Mouse (Mus musculus) erythroblast, embryonic 14.5 days (primary cell): ENCODE results near the gene Sgms1. TPM values are rescaled to one million over a fixed set of nuclear protein-coding genes. Genes with fewer than 3 reads are reported as not detected.
"Not testable (repeated sequence)": the region's sequence is repeated elsewhere in the genome, so short reads cannot be mapped to it uniquely, and the experiment has no call there.

Source experiments
- H3K27me3 ChIP-seq: 2 replicates; pipeline ENCODE4 v1.6.1; 2012; ENCODE audit warnings: inconsistent platforms; ENCODE audit not compliant: control insufficient read depth
- H3K36me3 ChIP-seq: 2 replicates; pipeline ENCODE4 v1.6.1; 2012; ENCODE audit warnings: mild to moderate bottlenecking, inconsistent platforms; ENCODE audit not compliant: control insufficient read depth
- H3K4me1 ChIP-seq: 2 replicates; pipeline ENCODE4 v1.6.1; 2012; ENCODE audit warnings: inconsistent platforms; ENCODE audit not compliant: control insufficient read depth
- H3K4me3 ChIP-seq: replicated peaks from 2 replicates; pipeline ENCODE3; 2012; ENCODE audit warnings: moderate library complexity, mild to moderate bottlenecking, inconsistent platforms
- H3K9me3 ChIP-seq: 2 replicates; pipeline ENCODE4 v1.6.1; 2012; ENCODE audit warnings: low read length, inconsistent platforms, mixed read lengths; ENCODE audit not compliant: control insufficient read depth
- GATA1 ChIP-seq: IDR thresholded peaks from 2 replicates; pipeline ENCODE4 v1.6.1; 2012; ENCODE audit warnings: low read length, inconsistent platforms, mixed read lengths
- TAL1 ChIP-seq: IDR thresholded peaks from 3 replicates; pipeline ENCODE4 v1.6.1; 2012; ENCODE audit warnings: low read length, inconsistent platforms, mixed read lengths
- polyA plus RNA-seq: library from polyadenylated mRNA; stranded (reverse); fragments of >175 nt; gene quantifications from 2 replicates; pipeline ENCODE4 v1.2.3, GENCODE M21; 2012

Gene Sgms1
- polyA plus RNA-seq, 1 experiment = 0.28 TPM

- Histone ChIP-seq H3K4me3 (no peak overlapping the region), H3K36me3 (no peaks in the 10 kb centered on the region), H3K27me3 (no peaks in the 10 kb centered on the region), H3K9me3 (no peaks in the 10 kb centered on the region), H3K4me1 (peaks cover 3% of the 10 kb centered on the region)
- TF ChIP-seq TAL1 (no peak), GATA1 (no peak)
Observed at GRCm38 (mm10) chr19:32325100-32325768, 64.3 kb downstream of the Sgms1 start.

- no peak overlapping the region for H3K4me3 ChIP-seq
- no peaks in the 10 kb centered on the region for H3K9me3 ChIP-seq
- H3K27me3 ChIP-seq = no peaks in the 10 kb centered on the region
- no peaks in the 10 kb centered on the region for H3K36me3 ChIP-seq
- H3K4me1 ChIP-seq = peaks cover 7% of the 10 kb centered on the region
- TF ChIP-seq GATA1 (no peak), TAL1 (no peak)
Observed at GRCm38 (mm10) chr19:32324550-32324949, 65.0 kb downstream of the Sgms1 start.

- TF ChIP-seq GATA1 (no peak), TAL1 (no peak)
- Histone ChIP-seq H3K4me3 (no peak overlapping the region), H3K36me3 (no peaks in the 10 kb centered on the region), H3K27me3 (no peaks in the 10 kb centered on the region), H3K9me3 (no peaks in the 10 kb centered on the region), H3K4me1 (peaks cover 9% of the 10 kb centered on the region)
Observed at GRCm38 (mm10) chr19:32323070-32323469, 66.4 kb downstream of the Sgms1 start.

GRCm38 (mm10) chr19:32322429-32323035 is 67.0 kb downstream of the Sgms1 start:
- H3K4me1 ChIP-seq = peaks cover 9% of the 10 kb centered on the region
- no peak overlapping the region for H3K4me3 ChIP-seq

GRCm38 (mm10) chr19:32320366-32320666 is 69.2 kb downstream of the Sgms1 start:
- Histone ChIP-seq H3K4me1 (peaks cover 12% of the 10 kb centered on the region), H3K27me3 (no peaks in the 10 kb centered on the region), H3K36me3 (no peaks in the 10 kb centered on the region), H3K4me3 (no peak overlapping the region), H3K9me3 (no peaks in the 10 kb centered on the region)
- TF ChIP-seq GATA1 (no peak), TAL1 (no peak)

More at GRCm38 (mm10) chr19:32322429-32323035, 67.0 kb downstream of the Sgms1 start:
- Histone ChIP-seq H3K9me3 (no peaks in the 10 kb centered on the region), H3K27me3 (no peaks in the 10 kb centered on the region), H3K36me3 (no peaks in the 10 kb centered on the region)
- TF ChIP-seq TAL1 (no peak), GATA1 (no peak)

GRCm38 (mm10) chr19:32319531-32320365 is 69.8 kb downstream of the Sgms1 start:
- TF ChIP-seq TAL1 (no peak), GATA1 (no peak)
- Histone ChIP-seq H3K4me3 (no peak overlapping the region), H3K4me1 (peaks cover 12% of the 10 kb centered on the region), H3K9me3 (no peaks in the 10 kb centered on the region), H3K36me3 (no peaks in the 10 kb centered on the region), H3K27me3 (no peaks in the 10 kb centered on the region)

GRCm38 (mm10) chr19:32319057-32319456 is 70.5 kb downstream of the Sgms1 start:
- Histone ChIP-seq H3K4me1 (peaks cover 12% of the 10 kb centered on the region), H3K27me3 (no peaks in the 10 kb centered on the region), H3K36me3 (no peaks in the 10 kb centered on the region), H3K9me3 (no peaks in the 10 kb centered on the region), H3K4me3 (no peak overlapping the region)
- TF ChIP-seq GATA1 (no peak), TAL1 (no peak)

- H3K36me3 ChIP-seq, H3K27me3 ChIP-seq, H3K4me3 ChIP-seq, H3K9me3 ChIP-seq: not testable (repeated sequence)
- peaks cover 12% of the 10 kb centered on the region for H3K4me1 ChIP-seq
Observed at GRCm38 (mm10) chr19:32317347-32317746, 72.2 kb downstream of the Sgms1 start.

GRCm38 (mm10) chr19:32313304-32313703 is 76.2 kb downstream of the Sgms1 start:
- Histone ChIP-seq H3K4me1 (peaks cover 3% of the 10 kb centered on the region; the same call in 1 of the 2 replicates), H3K36me3 (no peaks in the 10 kb centered on the region), H3K4me3 (no peak overlapping the region), H3K27me3 (no peaks in the 10 kb centered on the region), H3K9me3 (no peaks in the 10 kb centered on the region)
- no peak for TF ChIP-seq GATA1
- TF ChIP-seq TAL1 = no peak

GRCm38 (mm10) chr19:32311762-32312161 is 77.8 kb downstream of the Sgms1 start:
- no peaks in the 10 kb centered on the region for H3K27me3 ChIP-seq
- no peaks in the 10 kb centered on the region for H3K9me3 ChIP-seq
- H3K36me3 ChIP-seq = no peaks in the 10 kb centered on the region
- no peak for TF ChIP-seq TAL1
- no peak for TF ChIP-seq GATA1
- no peak overlapping the region for H3K4me3 ChIP-seq
- peaks cover 3% of the 10 kb centered on the region; the same call in 1 of the 2 replicates for H3K4me1 ChIP-seq
